Mouse (Mus musculus): ENCODE data around the gene Tulp3. TPM values are rescaled to one million over a fixed set of nuclear protein-coding genes. Genes with fewer than 3 reads are reported as not detected.
"Not testable (repeated sequence)": the region's sequence is repeated elsewhere in the genome, so short reads cannot be mapped to it uniquely, and the experiment has no call there.

Gene Tulp3
- total and polyA plus RNA-seq, 3 experiments = 5.3 to 19.2 TPM; not detected in 1

GRCm38 (mm10) chr6:128302640-128303039 lies 53.0 kb downstream of the Tulp3 start:
- H3K9ac ChIP-seq (ENCODE audit: control insufficient read depth, low read depth, low read length, poor library complexity, severe bottlenecking); H3K4me3 ChIP-seq (ENCODE audit: control insufficient read depth in 1 of 2, insufficient read depth in 1 of 2, low read depth in 2 of 2, low read length in 2 of 2); H3K36me3 ChIP-seq (ENCODE audit: control insufficient read depth in 1 of 2, insufficient read depth in 2 of 2, low read length in 2 of 2); H3K27me3 ChIP-seq (ENCODE audit: control insufficient read depth in 1 of 2, insufficient read depth in 2 of 2, low read length in 2 of 2); H3K4me1 ChIP-seq (ENCODE audit: control insufficient read depth in 1 of 2, insufficient read depth in 2 of 2, low read length in 2 of 2); H3K9me3 ChIP-seq (replicated peaks; ENCODE audit: insufficient read depth, low read length); H3K27ac ChIP-seq (ENCODE audit: control insufficient read depth, low read depth, low read length); DNase-seq (ENCODE audit: low read depth, low spot score); H3K79me2 ChIP-seq (ENCODE audit: control insufficient read depth, insufficient read depth, low read length, poor library complexity): not testable (repeated sequence)
- TF ChIP-seq CTCF (IDR thresholded peaks at IDR 0.05 in 2 of 3, conservative IDR thresholded peaks at IDR 0.05 in 1 of 3; ENCODE audit: control insufficient read depth in 1 of 3, insufficient read depth in 1 of 3, low read depth in 2 of 3, low read length in 3 of 3, poor library complexity in 1 of 3, severe bottlenecking in 1 of 3) = peak in 2 of 3 experiments; percentile 7 to 24; a peak in 2 of 6 replicates

GRCm38 (mm10) chr6:128301891-128302290 lies 53.8 kb downstream of the Tulp3 start:
- Histone ChIP-seq H3K79me2 (ENCODE audit: control insufficient read depth, insufficient read depth, low read length, poor library complexity) (no peaks in the 10 kb centered on the region), H3K36me3 (ENCODE audit: control insufficient read depth in 1 of 2, insufficient read depth in 2 of 2, low read length in 2 of 2) (no peaks in the 10 kb centered on the region), H3K27me3 (ENCODE audit: control insufficient read depth in 1 of 2, insufficient read depth in 2 of 2, low read length in 2 of 2) (no peaks in the 10 kb centered on the region)

DNA sequence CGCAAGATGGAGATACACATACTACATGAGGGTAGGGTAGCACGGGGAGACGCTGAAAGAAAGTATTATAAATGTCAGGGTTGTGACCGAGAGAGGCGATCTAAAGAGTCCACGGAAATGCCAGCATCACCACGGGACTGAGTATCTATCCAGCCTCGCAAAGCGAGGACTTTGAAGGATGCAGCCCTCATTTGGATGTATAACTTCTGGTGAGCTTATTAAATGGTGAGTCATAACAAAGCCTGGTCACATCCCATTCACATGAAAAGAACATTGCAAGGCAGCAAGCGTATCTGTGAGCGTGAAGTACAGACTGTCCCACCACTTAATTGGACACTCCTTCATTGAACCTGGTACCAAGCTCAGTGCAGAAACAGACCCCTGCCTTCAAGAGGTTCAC lies 54.2 kb downstream of the Tulp3 start:
- Histone ChIP-seq H3K79me2 (ENCODE audit: control insufficient read depth, insufficient read depth, low read length, poor library complexity) (no peaks in the 10 kb centered on the region), H3K27ac (ENCODE audit: control insufficient read depth, low read depth, low read length) (no peak overlapping the region), H3K36me3 (ENCODE audit: control insufficient read depth in 1 of 2, insufficient read depth in 2 of 2, low read length in 2 of 2) (no peaks in the 10 kb centered on the region), H3K9me3 (replicated peaks; ENCODE audit: insufficient read depth, low read length) (no peaks in the 10 kb centered on the region), H3K4me1 (ENCODE audit: control insufficient read depth in 1 of 2, insufficient read depth in 2 of 2, low read length in 2 of 2) (no peaks in the 10 kb centered on the region), H3K9ac (ENCODE audit: control insufficient read depth, low read depth, low read length, poor library complexity, severe bottlenecking) (no peak overlapping the region), H3K27me3 (ENCODE audit: control insufficient read depth in 1 of 2, insufficient read depth in 2 of 2, low read length in 2 of 2) (no peaks in the 10 kb centered on the region), H3K4me3 (ENCODE audit: control insufficient read depth in 1 of 2, insufficient read depth in 1 of 2, low read depth in 2 of 2, low read length in 2 of 2) (no peak overlapping the region)
- DNase-seq (ENCODE audit: low read depth, low spot score) = no peak
- TF ChIP-seq ZMIZ1 (IDR thresholded peaks at IDR 0.05; ENCODE audit: low read depth, low read length) (no peak), BHLHE40 (IDR thresholded peaks at IDR 0.05; ENCODE audit: borderline replicate concordance, low read depth, low read length) (no peak), UBTF (IDR thresholded peaks at IDR 0.05; ENCODE audit: borderline replicate concordance, insufficient read depth, low read depth, low read length) (no peak), E2F4 (IDR thresholded peaks at IDR 0.05; ENCODE audit: borderline replicate concordance, low read depth, low read length) (no peak), TAL1 (IDR thresholded peaks at IDR 0.05; ENCODE audit: low read length) (no peak), MYC (IDR thresholded peaks at IDR 0.05; ENCODE audit: low read depth, low read length) (no peak), GATA1 (IDR thresholded peaks at IDR 0.05; ENCODE audit: low read depth, low read length) (no peak), SIN3A (IDR thresholded peaks at IDR 0.05; ENCODE audit: low read length) (no peak)

More at GRCm38 (mm10) chr6:128301891-128302290, 53.8 kb downstream of the Tulp3 start:
- no peak overlapping the region for H3K4me3 ChIP-seq (ENCODE audit: control insufficient read depth in 1 of 2, insufficient read depth in 1 of 2, low read depth in 2 of 2, low read length in 2 of 2)
- no peak overlapping the region for H3K27ac ChIP-seq (ENCODE audit: control insufficient read depth, low read depth, low read length)
- no peaks in the 10 kb centered on the region for H3K9me3 ChIP-seq (replicated peaks; ENCODE audit: insufficient read depth, low read length)
- H3K9ac ChIP-seq (ENCODE audit: control insufficient read depth, low read depth, low read length, poor library complexity, severe bottlenecking) = no peak overlapping the region
- DNase-seq (ENCODE audit: low read depth, low spot score) = no peak
- TF ChIP-seq KAT2A (conservative IDR thresholded peaks at IDR 0.05; ENCODE audit: low read depth, low read length) (no peak), ZNF384 (IDR thresholded peaks at IDR 0.05; ENCODE audit: low read depth, low read length) (no peak), ELF1 (IDR thresholded peaks at IDR 0.05; ENCODE audit: low read depth, low read length) (no peak), USF2 (IDR thresholded peaks at IDR 0.05; ENCODE audit: borderline replicate concordance in 1 of 2, insufficient read depth in 1 of 2, low read depth in 1 of 2, low read length in 2 of 2) (no peak), CTCF (IDR thresholded peaks at IDR 0.05 in 2 of 3, conservative IDR thresholded peaks at IDR 0.05 in 1 of 3; ENCODE audit: control insufficient read depth in 1 of 3, insufficient read depth in 1 of 3, low read depth in 2 of 3, low read length in 3 of 3, poor library complexity in 1 of 3, severe bottlenecking in 1 of 3) (no peak), RAD21 (IDR thresholded peaks at IDR 0.05; ENCODE audit: low read depth, low read length) (no peak), NRF1 (IDR thresholded peaks at IDR 0.05; ENCODE audit: insufficient read depth, low read depth, low read length, poor library complexity, severe bottlenecking) (no peak), EP300 (IDR thresholded peaks at IDR 0.05; ENCODE audit: low read depth in 1 of 2, low read length in 2 of 2) (no peak)
- no peaks in the 10 kb centered on the region for H3K4me1 ChIP-seq (ENCODE audit: control insufficient read depth in 1 of 2, insufficient read depth in 2 of 2, low read length in 2 of 2)

All from MEL (cell line).